ENCODE assay signal across 8 mouse cellular contexts in genomic region chr14:20660827-20661660, GRCm38 (mm10). TPM values are rescaled to one million over a fixed set of nuclear protein-coding genes. Genes with fewer than 3 reads are reported as not detected.
A peak's percentile ranks its signal among the peaks of the same experiment; 100 is the strongest.
DNase-seq lines count a peak whose midpoint lies in the region; ATAC-seq lines count a peak whose summit lies in the region.

No protein-coding gene starts in this region.

- H3K27ac ChIP-seq in heart, embryonic 13.5 days (replicated peaks), result peak overlapping the region; percentile 98
- 0 out of 2 replicates have a peak overlapping the region, but pooled peaks have one; percentile 34 for H3K27ac ChIP-seq in liver, embryonic 12.5 days
- H3K27ac ChIP-seq in stomach, embryonic 15.5 days, result peak overlapping the region; percentile 93

- 2% methylated on average over 52 of the region's 52 CpGs for WGBS in heart, embryonic 13.5 days
- 3% methylated on average over 52 of the region's 52 CpGs for WGBS in liver, embryonic 12.5 days (ENCODE audit: insufficient replicate concordance)
- WGBS in stomach, embryonic 15.5 days, result 2% methylated on average over 52 of the region's 52 CpGs

- peaks cover 7% of the 10 kb centered on the region for H3K27me3 ChIP-seq in heart, embryonic 13.5 days (replicated peaks)
- peaks cover 56% of the 10 kb centered on the region for H3K27me3 ChIP-seq in liver, embryonic 12.5 days (replicated peaks)
- no peaks in the 10 kb centered on the region for H3K27me3 ChIP-seq in stomach, embryonic 15.5 days (replicated peaks)

- peaks cover 56% of the 10 kb centered on the region for H3K4me1 ChIP-seq in heart, embryonic 13.5 days
- peaks cover 22% of the 10 kb centered on the region for H3K4me1 ChIP-seq in liver, embryonic 12.5 days
- peaks cover 14% of the 10 kb centered on the region for H3K4me1 ChIP-seq in stomach, embryonic 15.5 days

- peak; percentile 94 for DNase-seq in CD4-positive helper T cell, adult 2 months (ENCODE audit: low read depth, low spot score)
- DNase-seq in brain, embryonic 18.5 days (ENCODE audit: low read depth, low spot score), result peak; percentile 89
- DNase-seq in kidney, postnatal 10 days, result peak; percentile 96
- DNase-seq in natural killer cell, adult 2 months (ENCODE audit: low spot score in 2 of 2), result peak; percentile 87 to 90

- peak overlapping the region; percentile 89 for H3K9ac ChIP-seq in heart, embryonic 13.5 days
- H3K9ac ChIP-seq in liver, embryonic 12.5 days, result peak overlapping the region; percentile 67
- H3K9ac ChIP-seq in stomach, embryonic 15.5 days, result peak overlapping the region; percentile 61

- peak overlapping the region; percentile 68 for H3K4me3 ChIP-seq in heart, embryonic 13.5 days
- peak overlapping the region; percentile 63 for H3K4me3 ChIP-seq in liver, embryonic 12.5 days
- peak overlapping the region; percentile 70 for H3K4me3 ChIP-seq in stomach, embryonic 15.5 days (replicated peaks)

- peak overlapping the region; percentile 91 for H3K4me2 ChIP-seq in heart, embryonic 13.5 days
- peak overlapping the region; percentile 93 for H3K4me2 ChIP-seq in liver, embryonic 12.5 days
- peak overlapping the region; percentile 95 for H3K4me2 ChIP-seq in stomach, embryonic 15.5 days

- H3K36me3 ChIP-seq in heart, embryonic 13.5 days, result peaks cover 21% of the 10 kb centered on the region
- H3K36me3 ChIP-seq in liver, embryonic 12.5 days, result no peaks in the 10 kb centered on the region
- H3K36me3 ChIP-seq in stomach, embryonic 15.5 days, result no peaks in the 10 kb centered on the region

- ATAC-seq in erythroid progenitor cell, adult 5-6 weeks (replicated peaks; ENCODE audit: low FRiP score, poor library complexity, severe bottlenecking), result peak; percentile 90
- peak; percentile 47 for ATAC-seq in heart, embryonic 13.5 days (ENCODE audit: extremely low read depth, insufficient number of reproducible peaks, low FRiP score, low TSS enrichment)
- ATAC-seq in liver, embryonic 12.5 days, result peak; percentile 82
- ATAC-seq in stomach, embryonic 15.5 days (ENCODE audit: insufficient read depth, low FRiP score, low read depth), result peak; percentile 85

- H3K9me3 ChIP-seq in heart, embryonic 13.5 days, result no peaks in the 10 kb centered on the region
- no peaks in the 10 kb centered on the region for H3K9me3 ChIP-seq in liver, embryonic 12.5 days (replicated peaks)
- H3K9me3 ChIP-seq in stomach, embryonic 15.5 days, result no peaks in the 10 kb centered on the region

RNA-seq across cellular contexts. Expression of gene Myoz1, which starts 4.7 kb away (rescaled TPM):
- total RNA-seq in erythroid progenitor cell, adult 5-6 weeks (2015; ENCODE audit: low replicate concordance), result not detected in 2 replicates
- total RNA-seq in erythroid progenitor cell, adult 5-6 weeks (2017; ENCODE audit: low replicate concordance), result not detected in 2 replicates
- 14.3 and 19.2 TPM in 2 replicates for polyA plus RNA-seq in heart, embryonic 13.5 days (2015; fragmentation: Nextera tagmentation; extraction: Ambion mirVana)
- 0.38 TPM in 1 of 2 replicates, not detected in the other for polyA plus RNA-seq in liver, embryonic 12.5 days (2016; fragmentation: Nextera tagmentation; extraction: Ambion mirVana)
- 0.23 and 0.77 TPM in 2 replicates for polyA plus RNA-seq in stomach, embryonic 15.5 days (2015; fragmentation: Nextera tagmentation; extraction: Ambion mirVana)

RNA-seq across cellular contexts. Expression of gene Synpo2l, which starts 7.1 kb away (rescaled TPM):
- total RNA-seq in erythroid progenitor cell, adult 5-6 weeks (2015; ENCODE audit: low replicate concordance), result not detected in 2 replicates
- not detected in 2 replicates for total RNA-seq in erythroid progenitor cell, adult 5-6 weeks (2017; ENCODE audit: low replicate concordance)
- polyA plus RNA-seq in heart, embryonic 13.5 days (2015; fragmentation: Nextera tagmentation; extraction: Ambion mirVana), result 131 and 134 TPM in 2 replicates
- 0.25 and 0.54 TPM in 2 replicates for polyA plus RNA-seq in liver, embryonic 12.5 days (2016; fragmentation: Nextera tagmentation; extraction: Ambion mirVana)
- polyA plus RNA-seq in stomach, embryonic 15.5 days (2015; fragmentation: Nextera tagmentation; extraction: Ambion mirVana), result 0.45 and 0.88 TPM in 2 replicates

RNA-seq across cellular contexts. Expression of gene Sec24c, which starts 13.1 kb away (rescaled TPM):
- total RNA-seq in erythroid progenitor cell, adult 5-6 weeks (2015; ENCODE audit: low replicate concordance), result 53.3 and 56.2 TPM in 2 replicates
- total RNA-seq in erythroid progenitor cell, adult 5-6 weeks (2017; ENCODE audit: low replicate concordance), result 34.0 and 80.6 TPM in 2 replicates
- polyA plus RNA-seq in heart, embryonic 13.5 days (2015; fragmentation: Nextera tagmentation; extraction: Ambion mirVana), result 68.8 and 69.5 TPM in 2 replicates
- 51.9 and 54.6 TPM in 2 replicates for polyA plus RNA-seq in liver, embryonic 12.5 days (2016; fragmentation: Nextera tagmentation; extraction: Ambion mirVana)
- 81.1 and 90.2 TPM in 2 replicates for polyA plus RNA-seq in stomach, embryonic 15.5 days (2015; fragmentation: Nextera tagmentation; extraction: Ambion mirVana)

RNA-seq across cellular contexts. Expression of gene Usp54, which starts 20.2 kb away (rescaled TPM):
- total RNA-seq in erythroid progenitor cell, adult 5-6 weeks (2015; ENCODE audit: low replicate concordance), result 4.0 and 8.4 TPM in 2 replicates
- total RNA-seq in erythroid progenitor cell, adult 5-6 weeks (2017; ENCODE audit: low replicate concordance), result 4.7 and 5.5 TPM in 2 replicates
- polyA plus RNA-seq in heart, embryonic 13.5 days (2015; fragmentation: Nextera tagmentation; extraction: Ambion mirVana), result 3.9 and 5.5 TPM in 2 replicates
- 2.2 and 2.3 TPM in 2 replicates for polyA plus RNA-seq in liver, embryonic 12.5 days (2016; fragmentation: Nextera tagmentation; extraction: Ambion mirVana)
- 5.5 and 6.3 TPM in 2 replicates for polyA plus RNA-seq in stomach, embryonic 15.5 days (2015; fragmentation: Nextera tagmentation; extraction: Ambion mirVana)

RNA-seq across cellular contexts. Expression of gene Fut11, which starts 33.7 kb away (rescaled TPM):
- total RNA-seq in erythroid progenitor cell, adult 5-6 weeks (2015; ENCODE audit: low replicate concordance), result 5.9 and 10.1 TPM in 2 replicates
- total RNA-seq in erythroid progenitor cell, adult 5-6 weeks (2017; ENCODE audit: low replicate concordance), result 6.0 and 10.7 TPM in 2 replicates
- 15.3 and 17.4 TPM in 2 replicates for polyA plus RNA-seq in heart, embryonic 13.5 days (2015; fragmentation: Nextera tagmentation; extraction: Ambion mirVana)
- 10.2 and 11.5 TPM in 2 replicates for polyA plus RNA-seq in liver, embryonic 12.5 days (2016; fragmentation: Nextera tagmentation; extraction: Ambion mirVana)
- polyA plus RNA-seq in stomach, embryonic 15.5 days (2015; fragmentation: Nextera tagmentation; extraction: Ambion mirVana), result 27.1 and 28.5 TPM in 2 replicates

Comparison
In these comparisons a context has a peak if more than half of its experiments do, and no peak if none do; other contexts are left out.
1. Peak in every context shown above with its lines: DNase-seq, ATAC-seq, H3K4me3 ChIP-seq and H3K27ac ChIP-seq.
2. H3K27ac ChIP-seq: peak in every context shown above with its lines; median percentile 98 in heart, embryonic 13.5 days; 93 in stomach, embryonic 15.5 days; 34 in liver, embryonic 12.5 days.
3. RNA of gene Synpo2l, which starts 7.1 kb away (polyA plus RNA-seq): 131 to 134 TPM in heart, embryonic 13.5 days; 0.45 to 0.88 TPM in stomach, embryonic 15.5 days and 0.25 to 0.54 TPM in liver, embryonic 12.5 days; every median in the first group is over 10 times any median in the second.